Mouse (Mus musculus): ENCODE measurements around the gene Atp5j2.

DNA sequence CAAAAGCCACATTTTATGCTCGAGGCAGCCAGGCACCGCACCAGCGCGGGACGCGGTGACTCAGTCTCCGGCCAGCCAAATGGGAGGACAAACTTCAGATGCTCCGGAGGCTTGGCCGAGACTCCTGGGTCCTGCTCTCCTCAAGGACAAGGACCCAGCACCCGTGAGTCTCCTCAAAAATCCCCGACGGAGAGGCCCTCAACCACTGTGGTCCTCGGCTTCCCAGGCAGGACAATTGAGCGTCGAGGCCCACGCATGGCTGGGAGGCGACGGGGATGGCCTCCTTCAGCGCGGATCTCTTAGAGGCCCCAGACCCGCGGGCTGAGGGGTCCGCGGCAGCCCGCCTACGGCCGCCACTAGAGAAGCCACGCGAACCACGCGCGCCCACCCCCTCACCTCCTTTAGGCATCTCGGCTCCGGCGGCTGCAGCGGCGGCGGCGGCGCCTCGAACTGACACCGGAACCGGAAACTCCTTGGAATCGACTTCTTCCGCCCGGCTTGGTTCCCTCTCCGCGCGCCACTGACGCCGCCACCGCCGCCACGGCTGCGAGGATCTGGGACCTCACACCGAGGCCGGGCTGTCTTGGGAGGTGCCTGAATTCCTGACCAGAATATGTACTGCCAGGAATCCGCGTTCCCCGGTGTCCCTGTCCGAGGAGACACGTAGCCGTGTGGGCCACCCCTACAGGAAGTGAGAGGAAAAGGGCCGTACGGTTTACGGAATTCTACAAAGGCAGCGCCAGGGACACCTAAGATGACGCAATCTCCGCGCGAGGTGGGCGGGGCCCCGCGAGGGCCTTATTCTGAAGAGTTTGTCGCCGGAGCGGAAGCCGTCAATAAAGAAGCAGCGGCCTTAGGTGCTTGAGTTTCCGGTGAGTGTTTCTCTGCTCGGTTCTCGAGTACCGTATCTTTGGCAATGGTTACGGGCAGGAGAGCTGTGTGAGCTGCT lies 52.0 kb downstream of the Atp5j2 start, which contains the start of the genes Pdap1 and Bud31:
- TF ChIP-seq MAX (IDR thresholded peaks at IDR 0.05) (peak; percentile 100), CTCF (IDR thresholded peaks at IDR 0.05; ENCODE audit: control insufficient read depth, insufficient read depth, insufficient read length) (no peak), USF1 (IDR thresholded peaks at IDR 0.05; ENCODE audit: low read depth) (no peak)

Measured in C2C12 (cell line).